Mouse (Mus musculus) heart, adult 11 months (tissue): ENCODE measurements at regions not wholly inside any gene's neighbourhood (a gene's known extent, or its start where the extent isn't known, plus 50 kb on each side); places are given as distances from the start of the nearest gene placed in this dataset.

Source experiments
- DNase-seq: peaks from one replicate; pipeline ENCODE4 v3.0.0; 2022

GRCm38 (mm10) chr1:183504103-183504841, 86.3 kb downstream of the Hhipl2 start:
- peak; percentile 71 for DNase-seq

GRCm38 (mm10) chr1:183507893-183508292, 89.9 kb downstream of the Hhipl2 start:
- peak; percentile 67 for DNase-seq

GRCm38 (mm10) chr1:183510759-183511158, 92.7 kb downstream of the Hhipl2 start:
- DNase-seq: peak; percentile 96

- peak; percentile 17 for DNase-seq
Observed at GRCm38 (mm10) chr1:183513876-183514275, 95.9 kb downstream of the Hhipl2 start.

GRCm38 (mm10) chr1:183514281-183514983, 96.4 kb downstream of the Hhipl2 start:
- DNase-seq: peak; percentile 66

GRCm38 (mm10) chr1:183514984-183515287, 96.9 kb downstream of the Hhipl2 start:
- DNase-seq: no peak

- peak; percentile 51 for DNase-seq
Observed at GRCm38 (mm10) chr1:183516167-183516566, 98.2 kb downstream of the Hhipl2 start.

- peak; percentile 5 for DNase-seq
Observed at GRCm38 (mm10) chr1:183517236-183517635, 99.2 kb downstream of the Hhipl2 start.

GRCm38 (mm10) chr1:183521569-183521968, 103.6 kb downstream of the Hhipl2 start:
- DNase-seq: peak; percentile 39

GRCm38 (mm10) chr1:183533386-183533785, 115.4 kb downstream of the Hhipl2 start:
- no peak for DNase-seq

- DNase-seq: peak; percentile 61
Observed at GRCm38 (mm10) chr1:183548752-183549387, 130.9 kb downstream of the Hhipl2 start.

- no peak for DNase-seq
Observed at GRCm38 (mm10) chr1:183552617-183553016, 134.6 kb downstream of the Hhipl2 start.

GRCm38 (mm10) chr1:183553219-183553618, 135.2 kb downstream of the Hhipl2 start:
- peak; percentile 89 for DNase-seq

- DNase-seq: peak; percentile 57
Observed at GRCm38 (mm10) chr1:183562853-183563252, 144.8 kb downstream of the Hhipl2 start.

GRCm38 (mm10) chr1:183573621-183574585, 155.9 kb downstream of the Hhipl2 start:
- peak; percentile 65 for DNase-seq

- peak; percentile 55 for DNase-seq
Observed at GRCm38 (mm10) chr1:183584861-183585260, 166.8 kb downstream of the Hhipl2 start.

GRCm38 (mm10) chr1:183586406-183586805, 168.4 kb downstream of the Hhipl2 start:
- peak; percentile 80 for DNase-seq

GRCm38 (mm10) chr1:183595306-183595705, 177.3 kb downstream of the Hhipl2 start:
- peak; percentile 64 for DNase-seq

- DNase-seq: peak; percentile 42
Observed at GRCm38 (mm10) chr1:183600466-183600865, 182.5 kb downstream of the Hhipl2 start.

- DNase-seq: peak; percentile 34
Observed at GRCm38 (mm10) chr1:183611966-183612694, 194.1 kb downstream of the Hhipl2 start.

- peak; percentile 56 for DNase-seq
Observed at GRCm38 (mm10) chr1:183619451-183620059, 201.5 kb downstream of the Hhipl2 start.
